Mouse (Mus musculus): ENCODE measurements at regions not wholly inside any gene's neighbourhood (a gene's known extent, or its start where the extent isn't known, plus 50 kb on each side); places are given as distances from the start of the nearest gene placed in this dataset.

DNA sequence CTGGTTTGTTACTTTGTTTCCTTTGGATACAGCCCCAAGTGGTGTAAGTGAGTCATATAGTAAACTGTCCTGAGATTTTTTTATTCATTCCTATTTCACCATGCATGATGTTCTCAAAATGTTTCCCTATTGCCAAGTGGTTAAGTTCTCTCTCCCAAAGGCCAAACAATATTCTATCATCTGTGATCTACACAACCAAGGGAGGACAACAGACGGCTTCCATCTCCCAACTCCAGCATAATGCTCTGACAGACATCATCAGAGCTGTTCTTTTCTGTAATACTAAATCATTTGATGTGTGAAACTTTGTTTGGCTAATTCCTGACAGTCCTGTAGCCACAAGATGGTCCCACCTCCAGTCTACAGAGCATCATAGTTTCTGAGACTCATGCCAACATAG, 155.2 kb upstream of the Spred2 start:
- H3K27ac ChIP-seq (ENCODE audit: control insufficient read depth, insufficient read depth, low read depth, low read length) = no peak overlapping the region
- TF ChIP-seq CTCF (IDR thresholded peaks at IDR 0.05; ENCODE audit: control insufficient read depth, insufficient read depth, insufficient replicate concordance, low read depth, low read length) = no peak
- no peak for TF ChIP-seq POLR2A (IDR thresholded peaks at IDR 0.05; ENCODE audit: control insufficient read depth, low read depth, low read length)
- H3K27me3 ChIP-seq (ENCODE audit: control insufficient read depth, insufficient read depth, low read length) = no peaks in the 10 kb centered on the region
- H3K4me1 ChIP-seq (ENCODE audit: control insufficient read depth, insufficient read depth, low read length) = no peaks in the 10 kb centered on the region
- no peaks in the 10 kb centered on the region for H3K36me3 ChIP-seq (ENCODE audit: control insufficient read depth, insufficient read depth, low read length)
- H3K4me3 ChIP-seq (ENCODE audit: control insufficient read depth, low read depth, low read length) = no peak overlapping the region

DNA sequence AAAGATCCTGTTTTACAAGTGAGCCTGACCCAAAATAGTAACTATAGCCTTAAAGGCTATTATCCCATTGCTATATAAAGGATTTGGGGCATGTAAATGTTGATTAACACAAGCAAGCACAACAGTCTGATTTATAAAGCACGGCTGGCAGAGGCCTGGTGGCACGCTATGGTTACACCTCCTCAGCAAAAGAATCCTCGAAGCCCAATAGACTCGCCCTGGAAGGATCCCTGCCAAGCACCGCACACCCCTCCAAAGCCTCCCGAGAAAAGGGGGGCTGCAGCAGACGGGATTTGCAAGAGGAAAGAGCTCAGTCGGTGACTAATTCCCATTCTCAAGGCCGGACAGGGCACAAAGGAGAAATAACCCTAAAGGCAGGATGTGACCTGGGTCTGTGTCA, 150.2 kb upstream of the Spred2 start:
- H3K4me1 ChIP-seq (ENCODE audit: control insufficient read depth, insufficient read depth, low read length) = no peaks in the 10 kb centered on the region
- TF ChIP-seq POLR2A (IDR thresholded peaks at IDR 0.05; ENCODE audit: control insufficient read depth, low read depth, low read length) (no peak), CTCF (IDR thresholded peaks at IDR 0.05; ENCODE audit: control insufficient read depth, insufficient read depth, insufficient replicate concordance, low read depth, low read length) (no peak)
- H3K4me3 ChIP-seq (ENCODE audit: control insufficient read depth, low read depth, low read length) = no peak overlapping the region
- H3K27ac ChIP-seq (ENCODE audit: control insufficient read depth, insufficient read depth, low read depth, low read length) = no peak overlapping the region
- no peaks in the 10 kb centered on the region for H3K36me3 ChIP-seq (ENCODE audit: control insufficient read depth, insufficient read depth, low read length)
- no peaks in the 10 kb centered on the region for H3K27me3 ChIP-seq (ENCODE audit: control insufficient read depth, insufficient read depth, low read length)

GRCm38 (mm10) chr11:19775741-19776140, 148.4 kb upstream of the Spred2 start:
- H3K27me3 ChIP-seq (ENCODE audit: control insufficient read depth, insufficient read depth, low read length) = no peaks in the 10 kb centered on the region
- TF ChIP-seq CTCF (IDR thresholded peaks at IDR 0.05; ENCODE audit: control insufficient read depth, insufficient read depth, insufficient replicate concordance, low read depth, low read length) = no peak
- TF ChIP-seq POLR2A (IDR thresholded peaks at IDR 0.05; ENCODE audit: control insufficient read depth, low read depth, low read length) = no peak
- no peaks in the 10 kb centered on the region for H3K4me1 ChIP-seq (ENCODE audit: control insufficient read depth, insufficient read depth, low read length)
- H3K27ac ChIP-seq (ENCODE audit: control insufficient read depth, insufficient read depth, low read depth, low read length) = no peak overlapping the region
- no peaks in the 10 kb centered on the region for H3K36me3 ChIP-seq (ENCODE audit: control insufficient read depth, insufficient read depth, low read length)
- H3K4me3 ChIP-seq (ENCODE audit: control insufficient read depth, low read depth, low read length) = no peak overlapping the region

DNA sequence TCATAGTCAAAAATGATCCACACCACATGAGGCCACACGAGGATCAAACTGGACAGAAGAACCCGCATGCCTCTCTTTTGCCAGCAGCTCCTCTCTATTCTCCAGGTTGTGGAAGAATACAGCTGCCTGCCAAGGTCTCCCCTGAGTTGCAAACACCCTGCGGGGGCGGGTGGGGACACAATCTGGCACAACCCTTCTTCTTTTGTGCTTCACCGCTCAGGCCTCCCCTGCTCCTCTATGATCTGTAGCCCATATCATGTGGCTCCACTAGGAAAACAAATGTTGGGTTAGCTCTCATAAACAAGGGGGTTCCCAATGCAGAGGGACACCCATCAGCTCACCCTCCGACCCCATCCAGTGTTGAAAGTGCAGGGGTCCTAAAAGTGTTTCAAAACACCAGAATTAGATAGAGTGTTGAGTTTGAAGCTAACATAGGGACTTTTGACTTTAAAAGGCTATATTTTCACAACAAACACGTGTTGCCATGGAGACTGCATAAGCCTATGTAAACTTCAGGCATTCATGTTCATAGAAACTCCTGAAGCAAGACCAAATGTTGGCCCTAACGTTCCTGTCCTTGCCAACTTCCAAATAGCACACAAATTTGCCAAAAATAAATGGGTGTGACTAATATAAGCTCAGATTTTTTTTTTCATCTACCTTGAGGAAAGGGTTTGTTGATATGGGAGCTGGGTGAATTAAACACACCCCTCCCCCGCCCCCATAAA, 147.5 kb upstream of the Spred2 start:
- TF ChIP-seq POLR2A (IDR thresholded peaks at IDR 0.05; ENCODE audit: control insufficient read depth, low read depth, low read length) (no peak), CTCF (IDR thresholded peaks at IDR 0.05; ENCODE audit: control insufficient read depth, insufficient read depth, insufficient replicate concordance, low read depth, low read length) (no peak)
- H3K4me1 ChIP-seq (ENCODE audit: control insufficient read depth, insufficient read depth, low read length) = no peaks in the 10 kb centered on the region
- H3K4me3 ChIP-seq (ENCODE audit: control insufficient read depth, low read depth, low read length) = no peak overlapping the region
- no peaks in the 10 kb centered on the region for H3K36me3 ChIP-seq (ENCODE audit: control insufficient read depth, insufficient read depth, low read length)
- H3K27ac ChIP-seq (ENCODE audit: control insufficient read depth, insufficient read depth, low read depth, low read length) = no peak overlapping the region
- no peaks in the 10 kb centered on the region for H3K27me3 ChIP-seq (ENCODE audit: control insufficient read depth, insufficient read depth, low read length)

DNA sequence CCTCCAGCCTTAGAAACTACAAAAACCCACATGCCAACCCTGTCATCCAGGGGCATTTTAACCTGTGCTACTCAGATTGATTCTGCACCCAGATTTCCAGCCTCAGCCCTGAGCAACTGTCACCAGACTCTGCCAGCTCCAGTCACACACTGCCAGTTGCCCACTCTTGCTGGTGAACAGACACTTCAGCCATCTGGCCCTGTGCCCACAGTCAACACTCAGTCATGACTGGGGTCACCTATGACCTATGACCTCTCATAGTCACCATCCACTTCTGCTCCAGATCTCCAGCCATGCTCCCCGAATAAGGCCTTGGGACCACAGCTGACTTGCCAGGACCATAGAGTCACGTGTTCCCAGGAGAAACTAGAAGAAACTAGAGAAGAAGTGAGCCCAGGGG, 146.0 kb upstream of the Spred2 start:
- Histone ChIP-seq H3K27me3 (ENCODE audit: control insufficient read depth, insufficient read depth, low read length) (no peaks in the 10 kb centered on the region), H3K27ac (ENCODE audit: control insufficient read depth, insufficient read depth, low read depth, low read length) (no peak overlapping the region), H3K36me3 (ENCODE audit: control insufficient read depth, insufficient read depth, low read length) (no peaks in the 10 kb centered on the region)

DNA sequence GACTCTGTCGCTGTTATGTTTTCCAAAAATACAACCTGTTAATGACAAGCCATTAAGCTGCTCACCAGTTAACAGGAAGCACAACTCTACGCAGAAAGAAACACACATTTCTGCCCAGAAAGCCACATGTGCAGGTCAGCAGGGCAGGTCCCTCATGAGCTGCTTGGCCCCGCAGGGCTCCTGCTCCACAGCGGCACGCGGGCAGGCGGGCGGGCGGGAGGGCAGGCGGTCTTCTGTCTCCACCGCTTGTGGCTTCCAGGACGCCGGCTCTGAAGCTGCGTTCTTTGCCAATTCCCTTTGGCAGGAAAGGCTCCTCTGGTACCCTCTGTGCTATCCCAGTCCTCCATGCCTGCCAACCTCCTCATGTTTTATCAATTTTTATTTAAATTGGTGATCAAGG, 139.1 kb upstream of the Spred2 start:
- no peaks in the 10 kb centered on the region for H3K27me3 ChIP-seq (ENCODE audit: control insufficient read depth, insufficient read depth, low read length)
- no peak overlapping the region for H3K27ac ChIP-seq (ENCODE audit: control insufficient read depth, insufficient read depth, low read depth, low read length)
- TF ChIP-seq CTCF (IDR thresholded peaks at IDR 0.05; ENCODE audit: control insufficient read depth, insufficient read depth, insufficient replicate concordance, low read depth, low read length) = no peak
- no peak for TF ChIP-seq POLR2A (IDR thresholded peaks at IDR 0.05; ENCODE audit: control insufficient read depth, low read depth, low read length)
- no peaks in the 10 kb centered on the region for H3K4me1 ChIP-seq (ENCODE audit: control insufficient read depth, insufficient read depth, low read length)
- H3K4me3 ChIP-seq (ENCODE audit: control insufficient read depth, low read depth, low read length) = no peak overlapping the region
- H3K36me3 ChIP-seq (ENCODE audit: control insufficient read depth, insufficient read depth, low read length) = no peaks in the 10 kb centered on the region

More for the DNA sequence above, 146.0 kb upstream of the Spred2 start:
- no peak for TF ChIP-seq POLR2A (IDR thresholded peaks at IDR 0.05; ENCODE audit: control insufficient read depth, low read depth, low read length)
- no peak for TF ChIP-seq CTCF (IDR thresholded peaks at IDR 0.05; ENCODE audit: control insufficient read depth, insufficient read depth, insufficient replicate concordance, low read depth, low read length)
- H3K4me3 ChIP-seq (ENCODE audit: control insufficient read depth, low read depth, low read length) = no peak overlapping the region
- H3K4me1 ChIP-seq (ENCODE audit: control insufficient read depth, insufficient read depth, low read length) = no peaks in the 10 kb centered on the region

GRCm38 (mm10) chr11:19796950-19797670, 127.1 kb upstream of the Spred2 start:
- H3K4me3 ChIP-seq (ENCODE audit: control insufficient read depth, low read depth, low read length) = no peak overlapping the region
- H3K27me3 ChIP-seq (ENCODE audit: control insufficient read depth, insufficient read depth, low read length) = no peaks in the 10 kb centered on the region
- H3K4me1 ChIP-seq (ENCODE audit: control insufficient read depth, insufficient read depth, low read length) = no peaks in the 10 kb centered on the region; the same call in 1 of the 2 replicates
- no peak overlapping the region for H3K27ac ChIP-seq (ENCODE audit: control insufficient read depth, insufficient read depth, low read depth, low read length)
- no peaks in the 10 kb centered on the region for H3K36me3 ChIP-seq (ENCODE audit: control insufficient read depth, insufficient read depth, low read length)
- TF ChIP-seq POLR2A (IDR thresholded peaks at IDR 0.05; ENCODE audit: control insufficient read depth, low read depth, low read length) (no peak), CTCF (IDR thresholded peaks at IDR 0.05; ENCODE audit: control insufficient read depth, insufficient read depth, insufficient replicate concordance, low read depth, low read length) (no peak)

Measured in testis, adult 2 months (tissue).